Mouse (Mus musculus) gastrocnemius, postnatal 36 days (tissue): ENCODE data around the gene Ppm1m. TPM values are rescaled to one million over a fixed set of nuclear protein-coding genes. Genes with fewer than 3 reads are reported as not detected.

ENCODE experiments used
- DNase-seq, 2 experiments: peaks; one replicate each; pipeline ENCODE4 v3.0.0; 2022
- intact Hi-C: fragments of 180-260 bp; cut with DNase I; formaldehyde crosslinking; loops from one replicate; pipeline ENCODE4 v1.15.1; 2025
- total RNA-seq, 2 experiments: library from RNA; stranded (reverse); gene quantifications; 2 replicates each; pipeline ENCODE4 v1.2.3; 2021

The Ppm1m gene
- total RNA-seq, 2 experiments from 2014 or later, result 3.0 to 3.3 TPM

GRCm38 (mm10) chr9:106167703-106168102, 31.8 kb downstream of the Ppm1m start:
- intact Hi-C loops, result no loop called here
- DNase-seq, result no peak

GRCm38 (mm10) chr9:106167241-106167640, 32.3 kb downstream of the Ppm1m start:
- no peak for DNase-seq

GRCm38 (mm10) chr9:106166709-106167108, 32.8 kb downstream of the Ppm1m start:
- intact Hi-C loops, result no loop called here
- no peak for DNase-seq

More at GRCm38 (mm10) chr9:106167241-106167640, 32.3 kb downstream of the Ppm1m start:
- intact Hi-C loops, result no loop called here

GRCm38 (mm10) chr9:106160426-106160825, 39.1 kb downstream of the Ppm1m start:
- intact Hi-C loops, result no loop called here
- DNase-seq, result no peak

GRCm38 (mm10) chr9:106159784-106160301, 39.7 kb downstream of the Ppm1m start:
- intact Hi-C loops, result loop anchor here (5.0 kb wide), 2 partner anchors 52 to 122 kb away; partner anchors contain the start of gene Poc1a

GRCm38 (mm10) chr9:106159237-106159636, 40.3 kb downstream of the Ppm1m start:
- intact Hi-C loops, result loop anchor here (5.0 kb wide), 2 partner anchors 53 to 123 kb away; partner anchors contain the start of gene Poc1a
- DNase-seq, result no peak

More at GRCm38 (mm10) chr9:106159784-106160301, 39.7 kb downstream of the Ppm1m start:
- DNase-seq, result peak; percentile 97 to 99

GRCm38 (mm10) chr9:106158037-106158491, 41.5 kb downstream of the Ppm1m start, which contains the start of gene Glyctk:
Glyctk (minus strand) TSS chr9:106158138.
- DNase-seq, result no peak
- intact Hi-C loops, result loop anchor here (5.0 kb wide), 2 partner anchors 54 to 124 kb away; partner anchors contain the start of gene Poc1a

GRCm38 (mm10) chr9:106157623-106157925, 42.0 kb downstream of the Ppm1m start:
- DNase-seq, result no peak
- intact Hi-C loops, result loop anchor here (5.0 kb wide), 2 partner anchors 55 to 125 kb away; partner anchors contain the start of gene Poc1a

GRCm38 (mm10) chr9:106156921-106157622, 42.5 kb downstream of the Ppm1m start:
- intact Hi-C loops, result loop anchor here (5.0 kb wide), 2 partner anchors 55 to 125 kb away; partner anchors contain the start of gene Poc1a
- no peak for DNase-seq

- no peak for DNase-seq
- intact Hi-C loops, result loop anchor here (5.0 kb wide), 2 partner anchors 56 to 126 kb away; partner anchors contain the start of gene Poc1a
These were observed 43.1 kb downstream of the Ppm1m start for GRCm38 (mm10) chr9:106156419-106156818.

GRCm38 (mm10) chr9:106154106-106154505, 45.4 kb downstream of the Ppm1m start:
- intact Hi-C loops, result no loop called here
- no peak for DNase-seq

GRCm38 (mm10) chr9:106149399-106149754, 50.2 kb downstream of the Ppm1m start:
- no peak for DNase-seq
- intact Hi-C loops, result no loop called here

- intact Hi-C loops, result no loop called here
- no peak for DNase-seq
These were observed 50.8 kb downstream of the Ppm1m start for GRCm38 (mm10) chr9:106148541-106149398.

GRCm38 (mm10) chr9:106147851-106148431, 51.6 kb downstream of the Ppm1m start:
- intact Hi-C loops, result no loop called here
- no peak for DNase-seq

- intact Hi-C loops, result no loop called here
- no peak for DNase-seq
These were observed 52.3 kb downstream of the Ppm1m start for GRCm38 (mm10) chr9:106147281-106147680.

GRCm38 (mm10) chr9:106145582-106145981, 54.0 kb downstream of the Ppm1m start:
- intact Hi-C loops, result no loop called here
- DNase-seq, result no peak
